Mouse (Mus musculus): ENCODE results near the gene Scin.
"Not testable (repeated sequence)": the region's sequence is repeated elsewhere in the genome, so short reads cannot be mapped to it uniquely, and the experiment has no call there.

- TF ChIP-seq GATA1 (IDR thresholded peaks at IDR 0.05; ENCODE audit: borderline replicate concordance, low read length); FLI1 (IDR thresholded peaks at IDR 0.05; ENCODE audit: low read length): not testable (repeated sequence)
Measured at GRCm38 (mm10) chr12:40175171-40175570, 41.1 kb upstream of the Scin start.
